Mouse (Mus musculus) intestine, embryonic 14.5 days (tissue): ENCODE measurements around the gene Fam222b. TPM values are rescaled to one million over a fixed set of nuclear protein-coding genes. Genes with fewer than 3 reads are reported as not detected.
"Not testable (repeated sequence)": the region's sequence is repeated elsewhere in the genome, so short reads cannot be mapped to it uniquely, and the experiment has no call there.

ENCODE experiments used
- ATAC-seq: fragments of 200-750 bp; cut with Nextera tagmentation; replicated peaks from 2 replicates; pipeline ENCODE4 v1.8.0; 2017; ENCODE audit warnings: low read depth, moderate number of reproducible peaks, moderate TSS enrichment, moderate library complexity; ENCODE audit not compliant: low FRiP score, low TSS enrichment
- DNase-seq: peaks from one replicate; pipeline ENCODE4 v3.0.0-alpha.2; 2018; ENCODE audit warnings: low spot score
- H3K27ac ChIP-seq: fragments of 300-500 bp; sonication (generic); 2 replicates; pipeline ENCODE4 v1.5.1; 2014; ENCODE audit warnings: low read depth, mild to moderate bottlenecking, control low read depth
- H3K27me3 ChIP-seq: fragments of 300-500 bp; sonication (generic); replicated peaks from 2 replicates; pipeline ENCODE4 v1.6.1; 2014; ENCODE audit warnings: low read length, control low read depth; ENCODE audit not compliant: control insufficient read depth, insufficient read depth
- H3K36me3 ChIP-seq: fragments of 300-500 bp; sonication (generic); 2 replicates; pipeline ENCODE4 v1.6.1; 2014; ENCODE audit warnings: low read length, control low read depth; ENCODE audit not compliant: control insufficient read depth, insufficient read depth
- H3K4me1 ChIP-seq: fragments of 300-500 bp; sonication (generic); replicated peaks from 2 replicates; pipeline ENCODE4 v1.6.1; 2014; ENCODE audit warnings: low read length, control low read depth, mixed read lengths; ENCODE audit not compliant: control insufficient read depth, insufficient read depth
- H3K4me2 ChIP-seq: fragments of 300-500 bp; sonication (generic); 2 replicates; pipeline ENCODE4 v1.6.1; 2014; ENCODE audit warnings: low read length
- H3K4me3 ChIP-seq: fragments of 300-500 bp; sonication (generic); 2 replicates; pipeline ENCODE4 v1.5.1; 2014; ENCODE audit warnings: low read depth, low read length, control low read depth, mixed read lengths
- H3K9ac ChIP-seq: fragments of 300-500 bp; sonication (generic); 2 replicates; pipeline ENCODE4 v1.6.1; 2014; ENCODE audit warnings: mild to moderate bottlenecking, low read length
- H3K9me3 ChIP-seq: fragments of 300-500 bp; sonication (generic); 2 replicates; pipeline ENCODE4 v1.6.1; 2016; ENCODE audit warnings: low read length, control low read depth; ENCODE audit not compliant: control insufficient read depth
- WGBS: fragments of 180-500 bp; shearing (Covaris S2); extraction: QIAGEN DNeasy Blood & Tissue Kit; methylation state at CpG from one replicate; pipeline ENCODE4 v1.1.7; 2014; 5-methylcytosine and 5-hydroxymethylcytosine counted together
- polyA plus RNA-seq: library from polyadenylated mRNA; unstranded; fragments of >200 nt; fragmentation: Nextera tagmentation; extraction: Ambion mirVana; gene quantifications from 2 replicates; pipeline ENCODE4 v1.2.1, GENCODE M21; 2014

Gene Fam222b
- polyA plus RNA-seq, 1 experiment from 2014 or later, result 13.4 TPM

- peak overlapping the region; percentile 98 for H3K4me2 ChIP-seq
- peaks cover 48% of the 10 kb centered on the region for H3K4me1 ChIP-seq
- no peaks in the 10 kb centered on the region for H3K27me3 ChIP-seq
- peak overlapping the region; percentile 58 for H3K4me3 ChIP-seq
- WGBS, result 69% methylated on average over 6 of the region's 6 CpGs
- no peak overlapping the region for H3K27ac ChIP-seq
- H3K36me3 ChIP-seq, result peaks cover 33% of the 10 kb centered on the region
- no peaks in the 10 kb centered on the region for H3K9me3 ChIP-seq
- ATAC-seq (no peak), DNase-seq (peak; percentile 58)
- no peak overlapping the region for H3K9ac ChIP-seq
Measured at GRCm38 (mm10) chr11:78180081-78180761, 85.8 kb downstream of the Fam222b start.

- no peak for DNase-seq
- Histone ChIP-seq H3K9me3 (no peaks in the 10 kb centered on the region), H3K27me3 (no peaks in the 10 kb centered on the region), H3K4me1 (peaks cover 44% of the 10 kb centered on the region), H3K4me2 (peak overlapping the region; percentile 86), H3K9ac (peak overlapping the region; percentile 98), H3K27ac (no peak overlapping the region), H3K36me3 (peaks cover 33% of the 10 kb centered on the region), H3K4me3 (peak overlapping the region; percentile 98)
- WGBS, result 36% methylated on average over 2 of the region's 2 CpGs
- no peak for ATAC-seq
Measured at GRCm38 (mm10) chr11:78181830-78182357, 87.4 kb downstream of the Fam222b start.

- ATAC-seq (no peak), DNase-seq (no peak)
- Histone ChIP-seq H3K4me3 (peak overlapping the region; percentile 98), H3K9me3 (no peaks in the 10 kb centered on the region), H3K4me1 (peaks cover 41% of the 10 kb centered on the region), H3K27ac (0 out of 2 replicates have a peak overlapping the region, but pooled peaks have one; percentile 88), H3K36me3 (peaks cover 33% of the 10 kb centered on the region), H3K27me3 (no peaks in the 10 kb centered on the region), H3K4me2 (peak overlapping the region; percentile 86), H3K9ac (peak overlapping the region; percentile 98)
- WGBS, result 6% methylated on average over 7 of the region's 7 CpGs
Measured at GRCm38 (mm10) chr11:78182450-78182849, 88.0 kb downstream of the Fam222b start.

GRCm38 (mm10) chr11:78182961-78183844, 88.7 kb downstream of the Fam222b start, which contains the start of gene Rpl23a:
Rpl23a (minus strand) TSS chr11:78183584.
- Histone ChIP-seq H3K27ac (peak within 1 kb of the TSS; percentile 88), H3K4me1 (peaks cover 44% of the 10 kb centered on the region), H3K36me3 (peaks cover 33% of the 10 kb centered on the region), H3K9ac (peak within 1 kb of the TSS; percentile 98), H3K4me2 (peak within 1 kb of the TSS; percentile 86), H3K9me3 (no peaks in the 10 kb centered on the region), H3K4me3 (peak within 1 kb of the TSS; percentile 98), H3K27me3 (no peaks in the 10 kb centered on the region)
- WGBS, result under 1% methylated on average over 38 of the region's 38 CpGs
- peak; percentile 86 for ATAC-seq
- DNase-seq, result peak; percentile 92

- DNase-seq, result no peak
- ATAC-seq, result no peak
- H3K9me3 ChIP-seq, result no peaks in the 10 kb centered on the region
- peak overlapping the region; percentile 98 for H3K4me3 ChIP-seq
- WGBS, result 45% methylated on average over 10 of the region's 10 CpGs
- H3K4me2 ChIP-seq, result peak overlapping the region; percentile 86
- H3K9ac ChIP-seq, result peak overlapping the region; percentile 98; the same call in 1 of the 2 replicates
- peaks cover 44% of the 10 kb centered on the region for H3K4me1 ChIP-seq
- peaks cover 33% of the 10 kb centered on the region for H3K36me3 ChIP-seq
- no peaks in the 10 kb centered on the region for H3K27me3 ChIP-seq
- H3K27ac ChIP-seq, result no peak overlapping the region; the same call in 1 of the 2 replicates
Measured at GRCm38 (mm10) chr11:78183884-78184514, 89.5 kb downstream of the Fam222b start.

- not testable (repeated sequence) for ATAC-seq, H3K4me3 ChIP-seq, H3K9me3 ChIP-seq, H3K27ac ChIP-seq, H3K4me2 ChIP-seq, H3K27me3 ChIP-seq, DNase-seq, H3K9ac ChIP-seq
- 88% methylated on average over 6 of the region's 6 CpGs for WGBS
- H3K4me1 ChIP-seq, result peaks cover 40% of the 10 kb centered on the region
- H3K36me3 ChIP-seq, result peaks cover 28% of the 10 kb centered on the region
Measured at GRCm38 (mm10) chr11:78184702-78185101, 90.2 kb downstream of the Fam222b start.

- ATAC-seq, result peak; percentile 82
- under 1% methylated on average over 60 of the region's 80 CpGs for WGBS
Measured at GRCm38 (mm10) chr11:78188331-78189233, 94.1 kb downstream of the Fam222b start, which contains the start of gene Rab34. Rab34 (plus strand) TSS chr11:78188430.

More at GRCm38 (mm10) chr11:78188331-78189233, 94.1 kb downstream of the Fam222b start, which contains the start of gene Rab34:
- H3K27me3 ChIP-seq, result no peaks in the 10 kb centered on the region
- peaks cover 23% of the 10 kb centered on the region for H3K4me1 ChIP-seq
- peak within 1 kb of the TSS; percentile 80 for H3K4me3 ChIP-seq
- peak within 1 kb of the TSS; percentile 99 for H3K27ac ChIP-seq
- no peaks in the 10 kb centered on the region; the same call in 1 of the 2 replicates for H3K9me3 ChIP-seq
- peak; percentile 91 for DNase-seq
- H3K4me2 ChIP-seq, result peak within 1 kb of the TSS; percentile 48
- H3K9ac ChIP-seq, result peak within 1 kb of the TSS; percentile 89
- peaks cover 30% of the 10 kb centered on the region for H3K36me3 ChIP-seq
